Mouse (Mus musculus): ENCODE measurements around the gene Slc12a5. TPM values are rescaled to one million over a fixed set of nuclear protein-coding genes. Genes with fewer than 3 reads are reported as not detected.

The Slc12a5 gene
- polyA plus RNA-seq, 1 experiment: 1.9 TPM

DNA sequence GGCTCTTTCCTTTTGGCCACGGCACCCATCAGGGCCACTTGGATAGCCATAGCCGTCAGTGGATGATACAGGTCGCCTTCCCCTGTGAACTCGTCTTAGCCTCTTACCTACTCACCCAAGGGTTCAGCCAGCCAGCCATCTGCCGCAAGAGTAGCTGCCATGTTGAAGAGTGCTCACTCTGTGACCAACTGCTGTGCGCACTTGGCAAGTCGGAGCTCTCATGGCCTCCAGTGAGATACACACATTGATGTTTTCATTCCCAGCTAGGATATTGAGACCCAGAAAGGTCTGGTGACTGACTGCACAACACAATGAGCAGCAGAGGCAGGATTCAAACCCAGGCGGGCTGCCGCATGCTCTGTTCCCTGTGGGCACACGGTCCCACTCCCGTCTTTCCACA is 33.6 kb downstream of the Slc12a5 start:
- Histone ChIP-seq H3K36me3 (ENCODE audit: control insufficient read depth, insufficient read depth, low read length, poor library complexity, severe bottlenecking) (no peaks in the 10 kb centered on the region), H3K9ac (ENCODE audit: low read depth, poor library complexity, severe bottlenecking) (no peak overlapping the region), H3K27ac (ENCODE audit: insufficient read depth, low read length) (no peak overlapping the region), H3K4me1 (ENCODE audit: control insufficient read depth, insufficient read depth, low read length) (no peaks in the 10 kb centered on the region), H3K4me3 (ENCODE audit: low read depth, low read length) (no peak overlapping the region), H3K9me3 (replicated peaks; ENCODE audit: control insufficient read depth, insufficient read depth, low read length, poor library complexity, severe bottlenecking) (no peaks in the 10 kb centered on the region), H3K27me3 (ENCODE audit: control insufficient read depth, insufficient read depth, low read length, poor library complexity, severe bottlenecking) (peaks cover 5% of the 10 kb centered on the region; the same call in 1 of the 2 replicates)
- no peak for TF ChIP-seq POLR2A (IDR thresholded peaks at IDR 0.05; ENCODE audit: insufficient read depth, low read length)
- no peak for TF ChIP-seq EP300 (IDR thresholded peaks at IDR 0.05; ENCODE audit: insufficient read depth, low read depth, low read length)
- TF ChIP-seq CTCF (IDR thresholded peaks at IDR 0.05; ENCODE audit: low read depth, low read length): no peak

DNA sequence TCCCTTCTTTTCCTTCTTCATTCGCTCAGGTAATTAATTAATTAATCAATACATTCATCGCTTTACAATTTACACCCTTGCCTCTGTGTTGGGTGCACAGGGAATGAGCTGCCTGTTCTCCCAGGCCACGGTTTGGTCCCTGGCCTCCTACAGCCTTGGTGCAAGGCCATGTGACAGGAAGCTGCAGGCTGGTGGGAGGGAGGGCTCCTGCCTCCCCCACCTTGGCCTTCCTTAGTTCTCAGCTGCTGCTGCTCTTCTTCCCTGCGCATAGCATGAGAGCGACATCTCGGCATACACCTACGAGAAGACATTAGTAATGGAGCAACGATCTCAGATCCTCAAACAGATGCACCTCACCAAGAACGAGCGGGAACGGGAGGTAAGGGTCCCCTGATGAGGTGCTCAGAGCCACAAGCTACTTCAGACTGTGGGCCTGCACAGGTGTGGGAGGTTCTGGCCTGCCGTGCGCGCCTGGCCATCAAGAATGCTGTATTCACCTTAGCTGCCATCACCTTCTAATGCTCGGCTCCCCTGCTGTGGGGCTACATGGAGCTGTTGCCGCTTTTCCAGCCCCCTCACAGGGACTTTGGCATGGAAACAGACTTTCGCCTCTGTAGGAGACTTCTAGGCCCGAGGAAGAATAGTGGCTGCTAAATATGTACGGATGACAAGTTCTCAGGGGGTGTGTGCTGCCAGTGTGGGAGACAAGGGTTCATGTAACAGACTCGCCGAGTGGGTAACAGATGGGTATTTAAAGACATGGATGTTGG is 34.2 kb downstream of the Slc12a5 start:
- no peak overlapping the region for H3K27ac ChIP-seq (ENCODE audit: insufficient read depth, low read length)
- no peaks in the 10 kb centered on the region for H3K36me3 ChIP-seq (ENCODE audit: control insufficient read depth, insufficient read depth, low read length, poor library complexity, severe bottlenecking)
- no peak for TF ChIP-seq CTCF (IDR thresholded peaks at IDR 0.05; ENCODE audit: low read depth, low read length)
- no peak for TF ChIP-seq POLR2A (IDR thresholded peaks at IDR 0.05; ENCODE audit: insufficient read depth, low read length)
- no peaks in the 10 kb centered on the region for H3K4me1 ChIP-seq (ENCODE audit: control insufficient read depth, insufficient read depth, low read length)
- no peak overlapping the region for H3K4me3 ChIP-seq (ENCODE audit: low read depth, low read length)
- no peaks in the 10 kb centered on the region for H3K9me3 ChIP-seq (replicated peaks; ENCODE audit: control insufficient read depth, insufficient read depth, low read length, poor library complexity, severe bottlenecking)
- H3K9ac ChIP-seq (ENCODE audit: low read depth, poor library complexity, severe bottlenecking): no peak overlapping the region
- H3K27me3 ChIP-seq (ENCODE audit: control insufficient read depth, insufficient read depth, low read length, poor library complexity, severe bottlenecking): peaks cover 5% of the 10 kb centered on the region; the same call in 1 of the 2 replicates

DNA sequence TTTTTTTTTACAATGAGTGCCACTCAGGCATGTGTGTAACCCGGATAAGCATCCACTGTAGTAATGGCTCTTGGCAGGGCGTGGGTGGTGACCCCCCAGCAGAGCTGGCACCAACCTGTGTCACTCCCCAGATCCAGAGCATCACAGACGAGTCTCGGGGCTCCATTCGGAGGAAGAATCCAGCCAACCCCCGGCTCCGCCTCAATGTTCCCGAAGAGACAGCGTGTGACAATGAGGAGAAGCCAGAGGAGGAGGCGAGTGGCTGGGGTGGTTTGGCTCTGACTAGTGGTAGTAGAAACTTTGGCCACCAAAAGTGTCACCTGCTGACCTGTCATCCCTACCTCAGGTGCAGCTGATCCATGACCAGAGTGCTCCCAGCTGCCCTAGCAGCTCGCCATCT is 35.4 kb downstream of the Slc12a5 start:
- Histone ChIP-seq H3K27ac (ENCODE audit: insufficient read depth, low read length) (no peak overlapping the region), H3K9me3 (replicated peaks; ENCODE audit: control insufficient read depth, insufficient read depth, low read length, poor library complexity, severe bottlenecking) (no peaks in the 10 kb centered on the region), H3K27me3 (ENCODE audit: control insufficient read depth, insufficient read depth, low read length, poor library complexity, severe bottlenecking) (peaks cover 5% of the 10 kb centered on the region; the same call in 1 of the 2 replicates), H3K36me3 (ENCODE audit: control insufficient read depth, insufficient read depth, low read length, poor library complexity, severe bottlenecking) (peaks cover 2% of the 10 kb centered on the region; the same call in 1 of the 2 replicates), H3K4me3 (ENCODE audit: low read depth, low read length) (no peak overlapping the region), H3K4me1 (ENCODE audit: control insufficient read depth, insufficient read depth, low read length) (no peaks in the 10 kb centered on the region), H3K9ac (ENCODE audit: low read depth, poor library complexity, severe bottlenecking) (no peak overlapping the region)
- no peak for TF ChIP-seq CTCF (IDR thresholded peaks at IDR 0.05; ENCODE audit: low read depth, low read length)
- no peak for TF ChIP-seq EP300 (IDR thresholded peaks at IDR 0.05; ENCODE audit: insufficient read depth, low read depth, low read length)
- TF ChIP-seq POLR2A (IDR thresholded peaks at IDR 0.05; ENCODE audit: insufficient read depth, low read length): no peak

DNA sequence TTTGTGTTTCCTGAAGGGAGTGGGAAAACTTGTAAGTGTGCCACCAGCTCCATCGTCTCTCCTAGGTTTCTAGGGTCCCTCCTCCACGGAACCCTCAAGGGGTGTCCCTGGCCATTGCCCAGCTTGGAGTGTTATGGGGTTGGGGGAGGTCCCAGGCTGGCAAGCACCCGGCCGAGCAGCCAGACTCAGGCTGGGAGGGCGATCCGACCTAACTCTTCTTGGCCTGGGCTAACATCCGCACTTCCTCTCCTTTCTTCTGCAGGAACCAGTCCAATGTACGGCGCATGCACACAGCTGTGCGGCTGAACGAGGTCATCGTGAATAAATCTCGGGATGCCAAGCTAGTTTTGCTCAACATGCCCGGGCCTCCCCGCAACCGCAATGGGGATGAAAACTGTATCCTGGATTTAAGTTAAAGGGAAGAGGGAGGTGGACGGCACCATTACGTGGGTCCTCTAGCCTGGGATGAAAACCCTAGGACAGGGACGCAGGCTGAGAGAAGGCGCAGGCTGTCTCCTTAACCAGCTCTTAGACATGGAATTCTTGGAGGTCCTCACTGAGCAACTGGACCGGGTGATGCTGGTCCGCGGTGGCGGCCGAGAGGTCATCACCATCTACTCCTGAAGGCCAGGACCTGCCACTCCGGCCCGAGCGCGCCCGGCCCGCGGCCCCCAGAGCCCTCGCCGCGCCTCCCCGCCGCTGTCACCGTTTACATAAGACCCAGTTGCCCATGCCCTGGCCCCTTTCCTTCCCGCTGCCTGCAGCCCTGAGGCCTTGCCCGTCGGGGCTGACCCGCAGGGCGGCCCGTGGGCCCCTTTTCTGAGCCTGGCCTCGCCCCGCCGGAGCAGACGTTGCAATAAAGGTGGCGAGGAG is 36.5 kb downstream of the Slc12a5 start:
- Histone ChIP-seq H3K27ac (ENCODE audit: insufficient read depth, low read length) (no peak overlapping the region), H3K4me1 (ENCODE audit: control insufficient read depth, insufficient read depth, low read length) (no peaks in the 10 kb centered on the region), H3K36me3 (ENCODE audit: control insufficient read depth, insufficient read depth, low read length, poor library complexity, severe bottlenecking) (peaks cover 2% of the 10 kb centered on the region; the same call in 1 of the 2 replicates), H3K9ac (ENCODE audit: low read depth, poor library complexity, severe bottlenecking) (peak overlapping the region; percentile 62), H3K9me3 (replicated peaks; ENCODE audit: control insufficient read depth, insufficient read depth, low read length, poor library complexity, severe bottlenecking) (no peaks in the 10 kb centered on the region), H3K4me3 (ENCODE audit: low read depth, low read length) (peak overlapping the region; percentile 43), H3K27me3 (ENCODE audit: control insufficient read depth, insufficient read depth, low read length, poor library complexity, severe bottlenecking) (peaks cover 5% of the 10 kb centered on the region; the same call in 1 of the 2 replicates)
- no peak for TF ChIP-seq CTCF (IDR thresholded peaks at IDR 0.05; ENCODE audit: low read depth, low read length)
- TF ChIP-seq POLR2A (IDR thresholded peaks at IDR 0.05; ENCODE audit: insufficient read depth, low read length): no peak
- TF ChIP-seq EP300 (IDR thresholded peaks at IDR 0.05; ENCODE audit: insufficient read depth, low read depth, low read length): no peak

DNA sequence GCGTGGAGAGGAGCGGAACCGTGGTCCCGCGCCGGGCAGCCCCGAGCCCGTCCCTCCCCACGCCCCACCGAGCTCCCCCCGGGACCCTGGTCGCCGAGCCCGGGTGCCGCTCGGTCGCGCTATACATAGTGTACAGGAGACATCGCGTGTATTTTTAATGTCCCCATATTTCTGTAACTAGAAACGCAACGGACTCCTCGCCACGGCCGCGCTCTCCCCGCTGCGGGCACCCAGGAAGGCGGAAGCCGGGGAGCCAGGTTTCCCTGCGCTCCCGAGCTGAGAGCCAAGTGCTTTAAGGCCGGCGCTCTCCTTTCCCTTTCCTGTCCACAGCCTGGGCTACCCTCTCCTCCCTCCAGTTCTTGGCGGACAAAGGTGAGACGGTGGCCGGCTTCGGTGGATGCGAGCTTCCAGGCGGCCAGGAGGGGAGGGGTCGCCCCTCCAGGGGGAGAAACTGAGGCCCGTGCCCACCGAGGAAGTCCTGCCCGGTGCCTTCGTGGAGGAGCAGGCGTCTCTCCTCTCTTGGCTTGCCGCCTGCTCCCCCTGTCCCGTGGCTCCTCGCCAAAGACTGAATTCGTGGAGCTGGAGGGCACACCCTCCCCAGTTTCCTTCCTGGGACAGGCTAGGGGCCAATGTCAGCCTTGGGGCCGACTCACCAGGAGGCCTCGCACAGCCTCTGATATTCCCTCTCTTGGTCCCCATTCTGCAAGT is 37.3 kb downstream of the Slc12a5 start:
- H3K4me3 ChIP-seq (ENCODE audit: low read depth, low read length): peak overlapping the region; percentile 43
- no peaks in the 10 kb centered on the region for H3K4me1 ChIP-seq (ENCODE audit: control insufficient read depth, insufficient read depth, low read length)
- TF ChIP-seq CTCF (IDR thresholded peaks at IDR 0.05; ENCODE audit: low read depth, low read length) (no peak), POLR2A (IDR thresholded peaks at IDR 0.05; ENCODE audit: insufficient read depth, low read length) (no peak), EP300 (IDR thresholded peaks at IDR 0.05; ENCODE audit: insufficient read depth, low read depth, low read length) (no peak)
- no peak overlapping the region for H3K27ac ChIP-seq (ENCODE audit: insufficient read depth, low read length)
- peaks cover 7% of the 10 kb centered on the region; the same call in 1 of the 2 replicates for H3K36me3 ChIP-seq (ENCODE audit: control insufficient read depth, insufficient read depth, low read length, poor library complexity, severe bottlenecking)
- H3K9me3 ChIP-seq (replicated peaks; ENCODE audit: control insufficient read depth, insufficient read depth, low read length, poor library complexity, severe bottlenecking): no peaks in the 10 kb centered on the region
- H3K27me3 ChIP-seq (ENCODE audit: control insufficient read depth, insufficient read depth, low read length, poor library complexity, severe bottlenecking): peaks cover 5% of the 10 kb centered on the region; the same call in 1 of the 2 replicates
- peak overlapping the region; percentile 62 for H3K9ac ChIP-seq (ENCODE audit: low read depth, poor library complexity, severe bottlenecking)
